Mouse (Mus musculus) testis, adult 2 months (tissue): ENCODE measurements at regions not wholly inside any gene's neighbourhood (a gene's known extent, or its start where the extent isn't known, plus 50 kb on each side); places are given as distances from the start of the nearest gene placed in this dataset.

Source experiments
- CTCF ChIP-seq: fragments of 200-500 bp; IDR thresholded peaks from 2 replicates; pipeline ENCODE4 v1.5.1; 2012; ENCODE audit warnings: low read depth, mild to moderate bottlenecking, inconsistent platforms, low read length, moderate library complexity; ENCODE audit not compliant: control insufficient read depth, insufficient read depth, insufficient replicate concordance
- POLR2A ChIP-seq: fragments of 200-500 bp; IDR thresholded peaks from 2 replicates; pipeline ENCODE4 v1.6.1; 2012; ENCODE audit warnings: low read depth, mild to moderate bottlenecking, inconsistent platforms, low read length, moderate library complexity; ENCODE audit not compliant: control insufficient read depth

DNA sequence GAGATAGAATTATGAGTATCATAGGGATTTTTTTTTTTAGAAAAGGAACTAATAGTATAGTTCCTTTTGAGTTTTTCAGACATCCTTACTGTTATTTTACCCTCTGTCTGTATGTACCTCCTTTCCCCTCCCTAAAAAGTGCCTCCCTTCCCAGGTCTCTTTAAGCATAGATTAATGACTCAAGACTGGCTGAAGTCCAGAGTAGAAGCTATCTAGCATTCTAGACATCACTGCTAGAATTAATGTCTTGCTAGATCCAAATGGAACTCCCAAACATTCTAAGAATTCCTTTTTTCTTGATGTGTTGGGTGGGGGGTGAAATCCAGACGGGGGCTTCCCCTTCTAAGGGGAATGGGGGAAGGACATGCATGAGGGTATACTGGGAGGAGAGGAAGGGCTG lies 311.8 kb upstream of the Rack1 start:
- TF ChIP-seq CTCF (no peak), POLR2A (no peak)
